Mouse (Mus musculus): ENCODE results near the gene Nqo1. TPM values are rescaled to one million over a fixed set of nuclear protein-coding genes. Genes with fewer than 3 reads are reported as not detected.

Gene Nqo1
- polyA plus RNA-seq, 1 experiment from 2014 or later: 8.2 TPM

DNA sequence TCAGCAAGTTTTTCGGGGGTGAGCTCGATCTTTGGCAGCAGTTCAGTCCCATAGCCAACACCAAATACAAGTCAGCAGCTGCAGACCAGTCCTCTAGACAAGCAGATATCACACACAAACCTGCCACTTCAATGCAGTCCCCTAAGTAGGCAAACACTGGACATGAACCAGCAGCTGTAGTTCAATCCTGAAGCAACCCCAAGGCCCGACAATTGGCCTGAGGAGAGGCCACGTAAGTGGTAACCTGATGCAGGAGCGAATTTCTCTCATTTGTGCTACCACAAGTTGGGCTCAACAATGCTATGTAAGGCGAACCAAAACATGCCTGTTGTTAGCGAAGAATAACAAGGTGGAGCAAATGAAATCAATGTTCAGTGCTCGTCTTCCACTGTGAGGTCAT, 22.3 kb downstream of the Nqo1 start:
- Histone ChIP-seq H3K9ac (replicated peaks; ENCODE audit: low read depth) (no peak overlapping the region), H3K27me3 (replicated peaks; ENCODE audit: insufficient read depth, low read length) (no peaks in the 10 kb centered on the region), H3K4me3 (ENCODE audit: low read depth, low read length) (no peak overlapping the region), H3K27ac (ENCODE audit: low read length) (no peak overlapping the region), H3K36me3 (ENCODE audit: insufficient read depth, low read length) (0 out of 2 replicates have a peak, but pooled peaks cover 4% of the 10 kb centered on the region), H3K4me2 (replicated peaks; ENCODE audit: low read depth, low read length) (no peak overlapping the region), H3K9me3 (ENCODE audit: low read length) (no peaks in the 10 kb centered on the region), H3K4me1 (ENCODE audit: insufficient read depth, low read depth, low read length) (no peaks in the 10 kb centered on the region)
- 73% methylated on average over 8 of the region's 8 CpGs for WGBS
- no peak for TF ChIP-seq CTCF (IDR thresholded peaks at IDR 0.05)
- no peak for TF ChIP-seq EP300 (IDR thresholded peaks at IDR 0.05)
- DNase-seq (ENCODE audit: low spot score): no peak
- no peak for ATAC-seq

GRCm38 (mm10) chr8:107377346-107377745, 25.7 kb downstream of the Nqo1 start:
- Histone ChIP-seq H3K9me3 (ENCODE audit: low read length) (no peaks in the 10 kb centered on the region), H3K27ac (ENCODE audit: low read length) (no peak overlapping the region), H3K36me3 (ENCODE audit: insufficient read depth, low read length) (0 out of 2 replicates have a peak, but pooled peaks cover 4% of the 10 kb centered on the region), H3K9ac (replicated peaks; ENCODE audit: low read depth) (no peak overlapping the region), H3K4me1 (ENCODE audit: insufficient read depth, low read depth, low read length) (no peaks in the 10 kb centered on the region), H3K4me3 (ENCODE audit: low read depth, low read length) (no peak overlapping the region), H3K4me2 (replicated peaks; ENCODE audit: low read depth, low read length) (no peak overlapping the region), H3K27me3 (replicated peaks; ENCODE audit: insufficient read depth, low read length) (no peaks in the 10 kb centered on the region)
- TF ChIP-seq EP300 (IDR thresholded peaks at IDR 0.05): no peak
- TF ChIP-seq CTCF (IDR thresholded peaks at IDR 0.05): no peak
- no peak for DNase-seq (ENCODE audit: low spot score)
- WGBS: 92% methylated on average over 3 of the region's 3 CpGs
- no peak for ATAC-seq

GRCm38 (mm10) chr8:107370311-107370710, 32.7 kb downstream of the Nqo1 start:
- Histone ChIP-seq H3K27me3 (replicated peaks; ENCODE audit: insufficient read depth, low read length) (no peaks in the 10 kb centered on the region), H3K4me2 (replicated peaks; ENCODE audit: low read depth, low read length) (no peak overlapping the region), H3K4me1 (ENCODE audit: insufficient read depth, low read depth, low read length) (no peaks in the 10 kb centered on the region), H3K9me3 (ENCODE audit: low read length) (no peaks in the 10 kb centered on the region), H3K9ac (replicated peaks; ENCODE audit: low read depth) (no peak overlapping the region), H3K27ac (ENCODE audit: low read length) (no peak overlapping the region), H3K36me3 (ENCODE audit: insufficient read depth, low read length) (peaks cover 39% of the 10 kb centered on the region), H3K4me3 (ENCODE audit: low read depth, low read length) (no peak overlapping the region)
- WGBS: 81% methylated on average over 4 of the region's 4 CpGs
- ATAC-seq (no peak), DNase-seq (ENCODE audit: low spot score) (no peak)
- TF ChIP-seq EP300 (IDR thresholded peaks at IDR 0.05) (no peak), CTCF (IDR thresholded peaks at IDR 0.05) (no peak)

Other genes starting within 250 kb of the Nqo1 start
- gene Nfat5, start 109.7 kb downstream of the Nqo1 start, polyA plus RNA-seq (2015; fragmentation: Nextera tagmentation; extraction: Ambion mirVana): 8.8 and 10.8 TPM in 2 replicates
- gene Nob1, start 21.8 kb upstream of the Nqo1 start, polyA plus RNA-seq (2015; fragmentation: Nextera tagmentation; extraction: Ambion mirVana): 26.4 and 27.5 TPM in 2 replicates
- 27.3 and 28.1 TPM in 2 replicates for gene Wwp2, start 33.2 kb upstream of the Nqo1 start, polyA plus RNA-seq (2015; fragmentation: Nextera tagmentation; extraction: Ambion mirVana)
- gene Psmd7, start 185.3 kb upstream of the Nqo1 start, polyA plus RNA-seq (2015; fragmentation: Nextera tagmentation; extraction: Ambion mirVana): 136 and 141 TPM in 2 replicates